Mouse (Mus musculus) testis, adult 2 months (tissue): Measurements from ENCODE around the gene Creb3l2.

ENCODE experiments used
- CTCF ChIP-seq: fragments of 200-500 bp; IDR thresholded peaks from 2 replicates; pipeline ENCODE4 v1.5.1; 2012; ENCODE audit warnings: low read depth, mild to moderate bottlenecking, inconsistent platforms, low read length, moderate library complexity; ENCODE audit not compliant: control insufficient read depth, insufficient read depth, insufficient replicate concordance
- POLR2A ChIP-seq: fragments of 200-500 bp; IDR thresholded peaks from 2 replicates; pipeline ENCODE4 v1.6.1; 2012; ENCODE audit warnings: low read depth, mild to moderate bottlenecking, inconsistent platforms, low read length, moderate library complexity; ENCODE audit not compliant: control insufficient read depth

DNA sequence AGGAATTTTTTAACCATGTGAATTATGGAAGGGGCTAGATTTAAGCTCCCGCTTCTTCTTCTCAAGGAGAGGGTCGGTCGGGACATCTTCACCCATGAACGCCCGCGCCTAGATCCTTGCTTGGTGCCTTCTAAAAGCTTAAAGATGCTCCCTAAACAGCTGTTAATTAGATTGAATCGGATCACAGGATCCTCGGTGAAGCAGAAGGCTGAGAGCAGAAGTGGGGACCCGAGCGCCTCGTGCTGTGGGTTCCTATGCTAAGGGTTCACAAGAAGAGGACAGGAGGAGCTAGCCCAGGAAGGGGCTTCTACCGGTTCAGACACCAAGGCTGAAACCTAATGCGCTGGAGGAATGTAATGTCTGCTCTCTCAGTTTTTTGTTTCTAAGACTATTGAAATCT lies 141.5 kb downstream of the Creb3l2 start:
- TF ChIP-seq CTCF (no peak), POLR2A (no peak)
